Mouse (Mus musculus): Measurements from ENCODE around the gene Prkcg.
"Not testable (repeated sequence)": the region's sequence is repeated elsewhere in the genome, so short reads cannot be mapped to it uniquely, and the experiment has no call there.

Gene Prkcg

DNA sequence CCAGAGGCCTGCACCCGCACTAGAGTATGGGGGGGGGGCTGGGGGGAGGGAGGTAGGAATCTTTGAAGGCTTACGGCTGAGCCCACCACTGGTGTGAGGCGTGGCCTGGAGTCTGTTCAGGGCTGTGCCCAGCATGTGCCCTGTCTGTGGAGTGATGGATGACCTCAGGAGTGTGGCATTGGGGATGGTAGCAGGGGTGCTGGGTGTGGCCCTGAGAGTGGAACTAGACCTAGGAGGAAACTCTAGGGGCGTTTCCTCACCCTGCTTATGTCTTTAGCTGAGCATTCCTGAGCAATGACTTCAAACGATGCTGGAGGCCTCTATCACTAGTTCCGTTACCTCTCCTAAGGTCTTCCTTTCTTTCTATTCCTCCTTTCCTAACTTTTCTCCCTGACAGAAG is 2.2 kb downstream of the Prkcg start:
- no peak for DNase-seq

- DNase-seq, result no peak
These were observed 2.8 kb downstream of the Prkcg start for GRCm38 (mm10) chr7:3291764-3292163.

- DNase-seq, result not testable (repeated sequence)
These were observed 3.3 kb downstream of the Prkcg start for GRCm38 (mm10) chr7:3292271-3292670.

DNA sequence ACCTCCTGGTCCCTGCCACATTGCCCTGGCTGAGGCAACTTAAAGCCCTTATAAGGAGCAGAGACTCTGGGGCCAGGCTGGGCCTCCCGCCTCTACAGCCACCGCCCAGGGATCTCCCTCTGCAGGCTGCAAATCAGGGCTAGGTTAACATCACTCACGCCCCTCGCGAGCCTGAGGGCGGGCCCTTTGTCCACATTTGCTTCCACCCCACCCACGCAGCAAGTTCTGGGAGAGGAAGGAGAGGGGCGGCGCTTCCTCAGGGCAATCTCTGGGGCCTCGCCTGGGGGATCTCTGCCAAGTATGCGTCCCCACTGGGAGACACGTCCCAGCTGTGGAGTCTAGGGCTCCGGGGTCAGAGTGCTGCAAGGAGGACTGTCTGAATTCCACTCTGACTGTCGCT is 3.8 kb downstream of the Prkcg start:
- no peak for DNase-seq

- no peak for DNase-seq
These were observed 5.8 kb downstream of the Prkcg start for GRCm38 (mm10) chr7:3294794-3295193.

DNA sequence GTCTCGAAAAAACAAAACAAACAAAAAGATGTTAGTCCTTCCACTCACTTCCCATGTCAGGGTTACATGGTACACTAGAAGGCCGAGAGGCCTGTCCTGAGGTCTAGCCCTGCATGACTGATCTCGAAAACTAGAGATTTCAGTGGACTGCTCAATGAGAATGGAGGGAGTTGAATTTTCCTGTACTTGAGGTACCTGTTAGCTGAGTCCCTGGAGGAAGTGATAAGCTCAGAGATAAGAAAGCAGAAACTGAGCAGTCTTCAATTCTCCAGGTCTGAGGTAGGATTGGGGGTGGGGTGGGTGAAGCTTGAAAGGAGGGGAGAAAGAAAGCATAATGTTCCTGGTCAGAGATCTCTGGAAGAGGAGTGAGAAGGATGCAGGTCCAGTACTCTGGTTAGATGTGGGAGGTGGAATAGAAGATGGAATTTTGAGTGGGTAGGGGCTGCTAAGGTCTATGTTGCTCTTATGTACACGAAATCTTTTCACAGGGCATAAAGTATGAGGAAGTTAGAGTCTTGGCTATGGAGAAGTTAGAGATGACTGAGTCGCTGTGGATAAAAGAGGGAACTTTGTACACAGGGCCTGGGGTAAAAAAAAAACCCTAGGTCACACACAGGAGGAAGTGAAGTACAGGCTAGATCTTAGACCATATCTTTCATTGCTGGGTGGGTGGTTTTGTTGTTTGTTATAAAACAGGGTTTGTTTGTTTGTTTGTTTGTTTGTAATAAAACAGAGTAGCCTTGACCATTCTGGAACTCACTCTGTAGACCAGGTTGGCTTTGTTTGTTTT is 6.5 kb downstream of the Prkcg start:
- no peak for DNase-seq

DNA sequence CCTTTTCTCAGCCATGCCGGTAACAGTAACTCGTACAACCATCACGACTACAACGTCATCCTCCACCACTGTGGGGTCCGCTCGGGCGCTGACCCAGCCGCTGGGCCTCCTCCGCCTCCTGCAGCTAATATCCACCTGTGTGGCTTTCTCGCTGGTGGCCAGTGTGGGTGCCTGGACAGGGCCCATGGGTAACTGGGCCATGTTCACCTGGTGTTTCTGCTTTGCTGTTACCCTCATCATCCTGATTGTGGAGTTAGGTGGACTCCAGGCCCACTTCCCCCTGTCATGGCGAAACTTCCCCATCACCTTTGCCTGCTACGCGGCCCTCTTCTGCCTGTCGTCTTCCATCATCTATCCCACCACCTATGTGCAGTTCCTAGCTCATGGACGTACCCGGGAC is 7.7 kb downstream of the Prkcg start:
- no peak for DNase-seq

DNA sequence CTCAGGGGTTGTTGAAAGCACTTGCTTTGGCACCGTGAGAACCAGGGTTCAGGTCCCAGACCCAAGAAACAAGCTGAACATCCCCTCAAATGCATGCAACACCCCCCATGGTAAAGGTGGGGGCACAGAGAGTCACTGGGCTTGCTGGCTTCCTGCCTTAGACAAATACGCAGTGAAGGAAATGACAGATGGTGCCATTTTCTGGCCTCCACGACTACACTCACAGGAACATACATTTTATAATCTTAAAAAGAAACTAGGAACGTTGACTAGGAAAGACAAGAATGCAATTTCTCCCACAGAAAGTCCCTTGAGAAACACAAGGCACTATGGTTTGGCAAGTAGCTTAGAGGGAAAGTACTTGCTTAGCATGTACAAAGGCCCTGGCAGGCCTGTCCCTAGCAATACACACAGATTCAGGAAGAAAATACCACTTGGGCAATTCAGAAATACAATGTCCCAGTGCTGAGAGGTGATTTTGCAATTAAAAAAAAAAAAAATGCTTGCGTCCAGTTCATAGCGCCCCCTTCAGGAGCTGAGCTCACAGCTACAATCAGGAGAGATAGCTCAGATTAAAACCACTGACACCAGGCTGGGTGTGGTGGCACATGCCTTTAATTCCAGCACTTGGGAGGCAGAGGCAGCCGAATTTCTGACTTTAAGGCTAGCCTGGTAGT is 11.1 kb downstream of the Prkcg start:
- DNase-seq, result no peak

DNA sequence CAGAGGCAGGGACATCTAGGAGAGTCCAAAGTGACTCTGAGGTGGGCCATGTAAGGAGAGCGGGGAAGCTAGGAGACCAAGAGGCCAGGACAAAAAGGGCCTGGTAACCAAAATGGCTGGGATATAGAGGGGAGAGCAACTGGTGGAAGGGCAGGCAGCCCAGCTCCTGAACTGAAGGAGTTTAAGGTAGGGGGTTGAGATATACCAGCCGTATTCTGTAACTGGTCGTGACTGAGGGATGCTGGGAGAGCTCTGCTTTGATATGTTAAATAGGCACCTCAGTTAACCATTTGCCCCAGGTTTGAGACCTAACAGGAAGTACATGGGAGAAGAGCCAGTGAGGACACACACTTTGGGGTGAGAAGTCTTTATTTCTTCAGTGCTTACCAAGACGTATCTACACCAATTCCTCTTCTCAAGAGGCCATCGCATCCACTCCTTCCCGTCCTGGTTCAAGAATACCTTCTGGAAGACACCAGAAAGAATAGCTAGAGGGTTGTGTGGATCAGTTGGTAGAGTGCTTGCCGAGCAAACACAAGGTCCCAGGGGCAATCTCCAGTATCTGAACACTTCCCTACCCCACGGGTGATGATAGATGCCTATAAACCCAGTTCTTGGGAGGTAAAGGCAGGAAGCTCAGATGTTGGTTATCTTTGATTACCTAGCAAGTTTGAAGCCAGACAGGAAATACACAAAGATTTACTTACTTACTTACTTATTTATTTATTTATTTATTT is 12.1 kb downstream of the Prkcg start:
- no peak for DNase-seq

DNA sequence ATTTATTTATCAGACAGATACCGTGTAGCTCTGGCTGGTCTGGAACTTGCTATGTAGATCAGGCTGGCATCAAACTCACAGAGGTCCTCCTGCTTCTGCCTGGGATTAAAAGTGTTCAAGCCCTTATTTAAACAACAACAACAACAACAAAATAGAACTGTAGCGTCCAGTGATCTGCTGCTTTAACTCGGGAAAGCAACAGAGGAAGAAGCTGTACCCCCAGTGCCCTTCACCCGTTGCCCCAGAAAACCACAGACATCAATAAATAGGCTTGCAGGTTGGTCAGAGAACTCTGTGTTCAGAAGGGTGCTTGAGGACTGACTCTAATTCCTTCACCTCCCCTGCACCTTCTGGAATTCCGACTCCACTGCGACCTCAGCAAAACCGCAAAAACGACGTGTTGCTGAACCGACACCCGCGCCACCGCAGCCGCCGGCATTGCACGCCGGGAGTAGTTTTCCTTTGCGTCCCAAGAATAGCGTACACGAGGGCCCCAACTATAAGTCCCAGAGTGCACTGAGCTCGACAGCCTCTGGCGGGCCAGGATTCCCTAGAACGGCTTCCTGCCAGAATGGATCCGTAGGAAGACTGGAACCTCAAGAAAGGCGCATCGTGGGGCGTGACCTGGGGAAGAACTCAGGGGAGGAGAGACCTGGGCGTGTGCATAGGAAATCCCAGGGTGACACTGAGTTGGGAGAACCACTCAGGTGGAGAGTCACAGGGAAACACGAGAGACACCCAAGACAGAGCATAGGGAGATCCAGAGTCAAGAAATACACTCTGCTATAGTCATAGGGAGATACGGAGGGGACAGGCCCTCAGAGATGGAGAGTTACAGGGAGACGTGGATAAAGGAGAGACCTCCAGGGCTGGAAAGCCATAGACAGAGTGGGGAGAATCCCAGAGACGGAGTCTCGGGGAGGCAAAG is 12.9 kb downstream of the Prkcg start:
- no peak for DNase-seq

DNA sequence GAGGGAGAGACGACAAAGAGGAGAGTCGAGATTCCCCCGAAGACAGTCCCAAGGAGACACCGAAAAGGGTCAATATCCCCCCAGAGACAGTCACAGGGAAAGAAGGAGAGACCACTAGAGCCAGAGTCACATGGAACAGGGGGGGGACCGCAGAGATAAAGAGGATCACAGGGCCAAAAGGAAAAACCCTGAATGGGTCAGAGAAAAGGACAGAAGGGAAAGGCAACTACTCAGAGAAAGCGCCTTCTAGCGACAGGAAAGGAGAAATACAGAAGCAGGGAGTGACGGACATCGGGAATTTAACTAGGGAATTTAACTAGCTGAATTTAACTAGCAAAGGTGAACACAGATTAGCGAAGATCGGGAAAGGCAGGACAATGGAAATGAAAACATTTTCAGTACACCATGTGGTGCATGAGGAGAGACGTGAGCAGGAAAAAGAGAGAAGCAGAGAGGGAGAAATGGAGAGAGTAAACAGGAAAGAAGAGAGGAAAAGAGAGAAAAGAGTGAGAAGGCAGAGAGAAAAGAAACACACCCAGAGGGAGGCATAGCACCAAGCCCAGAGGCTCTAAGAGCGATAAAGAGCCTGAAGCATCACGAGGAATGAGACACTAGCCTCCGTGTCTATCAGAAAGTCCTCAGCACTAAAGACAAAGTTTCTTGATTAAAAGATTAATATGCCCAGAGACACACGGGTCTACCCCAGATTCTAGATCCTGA is 13.7 kb downstream of the Prkcg start:
- DNase-seq, result no peak

DNA sequence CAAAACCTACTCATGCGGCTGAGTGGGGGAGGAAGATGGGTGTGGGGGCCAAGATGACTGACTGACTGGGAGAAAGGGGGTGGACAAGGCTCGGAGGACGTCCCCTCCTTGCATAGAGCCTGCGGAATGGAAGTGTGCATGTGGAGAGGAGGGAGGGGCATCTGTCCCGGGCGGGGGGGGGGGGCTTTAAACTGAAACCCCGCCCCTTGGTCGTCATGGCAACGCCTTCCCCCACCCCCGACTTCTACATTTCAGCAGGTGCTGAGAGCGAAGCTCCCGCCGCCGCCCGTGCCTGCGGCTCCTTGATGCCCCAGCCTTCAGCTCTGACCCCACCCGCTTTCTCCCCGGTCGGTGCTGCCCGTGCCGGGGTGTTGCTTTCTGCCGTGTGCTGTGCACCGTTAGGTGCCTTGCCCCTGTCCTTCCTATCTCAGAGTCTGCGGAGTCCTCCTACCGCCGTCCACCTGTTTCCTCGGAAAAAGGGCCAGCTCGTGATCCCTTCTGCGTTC is 14.3 kb downstream of the Prkcg start:
- peak; percentile 71 for DNase-seq

- no peak for DNase-seq
These were observed 14.8 kb downstream of the Prkcg start for GRCm38 (mm10) chr7:3303789-3304188.

- DNase-seq, result peak; percentile 61
These were observed 15.3 kb downstream of the Prkcg start for GRCm38 (mm10) chr7:3304298-3304697.

GRCm38 (mm10) chr7:3306400-3306799 is 17.4 kb downstream of the Prkcg start:
- DNase-seq, result no peak

- no peak for DNase-seq
These were observed 19.7 kb downstream of the Prkcg start for GRCm38 (mm10) chr7:3308646-3309045.

DNA sequence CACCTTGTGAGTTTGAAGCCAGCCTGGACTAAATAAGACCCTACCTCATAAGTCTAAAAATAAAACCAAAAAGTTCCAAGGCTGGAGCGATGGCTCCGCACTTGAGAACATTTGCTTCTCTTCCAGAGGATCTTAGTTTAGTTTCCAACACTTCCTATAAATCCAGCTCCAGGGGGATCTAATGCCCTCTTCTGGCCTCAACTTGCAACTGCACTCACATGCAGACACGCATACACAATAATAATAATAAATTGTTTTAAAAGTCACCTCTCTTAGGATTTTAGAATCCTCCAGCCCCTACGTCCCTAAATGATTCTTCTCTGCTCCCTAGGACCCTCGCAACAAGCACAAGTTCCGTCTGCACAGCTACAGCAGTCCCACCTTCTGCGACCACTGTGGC is 21.3 kb downstream of the Prkcg start:
- DNase-seq, result no peak

DNA sequence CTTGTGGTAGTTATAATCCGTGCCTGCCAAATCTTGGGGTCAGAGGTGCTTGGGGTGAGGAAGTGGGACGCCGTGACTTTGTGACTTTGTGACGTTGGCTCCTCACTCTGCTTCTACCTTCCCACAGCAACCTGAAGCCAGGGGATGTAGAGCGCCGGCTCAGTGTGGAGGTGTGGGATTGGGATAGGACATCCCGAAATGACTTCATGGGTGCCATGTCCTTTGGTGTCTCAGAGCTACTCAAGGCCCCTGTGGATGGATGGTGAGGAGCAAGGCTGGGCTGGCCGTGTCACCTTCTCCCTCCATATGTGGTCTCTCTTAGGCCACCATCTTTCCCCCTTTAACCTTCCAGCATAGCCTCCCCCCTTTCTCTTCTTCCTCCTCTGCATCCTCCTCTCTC is 24.6 kb downstream of the Prkcg start:
- no peak for DNase-seq

- DNase-seq, result no peak
These were observed 25.1 kb downstream of the Prkcg start for GRCm38 (mm10) chr7:3314121-3314520.

- no peak for DNase-seq
These were observed 28.7 kb downstream of the Prkcg start for GRCm38 (mm10) chr7:3317704-3318103.

DNA sequence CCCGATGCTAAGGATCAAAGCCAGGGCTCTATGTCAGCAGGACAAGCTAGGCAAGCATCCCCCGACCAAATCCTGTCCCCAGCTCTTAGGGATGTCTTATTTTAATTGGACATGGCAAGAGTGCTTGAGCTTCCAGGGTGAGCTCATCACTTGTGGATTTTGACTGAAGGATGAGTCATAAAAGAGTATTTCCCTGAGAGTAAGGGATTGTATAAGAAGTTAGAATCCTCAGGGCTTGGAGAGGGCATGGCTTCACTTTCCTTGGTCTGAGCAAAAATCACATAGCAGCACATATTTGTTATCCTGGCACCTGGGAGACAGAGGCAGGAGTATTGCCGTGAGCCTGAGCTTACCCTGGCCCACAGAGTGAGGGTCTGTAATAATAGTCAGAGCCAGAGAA is 31.9 kb downstream of the Prkcg start:
- no peak for DNase-seq

GRCm38 (mm10) chr7:3323826-3324225 is 34.8 kb downstream of the Prkcg start:
- no peak for DNase-seq

Measured in right cerebral cortex, postnatal 25 days (tissue).